Mouse (Mus musculus): ENCODE results near the gene Hsf3.
"Not testable (repeated sequence)": the region's sequence is repeated elsewhere in the genome, so short reads cannot be mapped to it uniquely, and the experiment has no call there.

Hsf3 gene

GRCm38 (mm10) chrX:96456201-96456963 lies at the start of gene Hsf3:
Gene Hsf3, minus strand, starts transcription at chrX:96456294.
- DNase-seq (ENCODE audit: low read depth, low spot score), result peak; percentile 13

DNA sequence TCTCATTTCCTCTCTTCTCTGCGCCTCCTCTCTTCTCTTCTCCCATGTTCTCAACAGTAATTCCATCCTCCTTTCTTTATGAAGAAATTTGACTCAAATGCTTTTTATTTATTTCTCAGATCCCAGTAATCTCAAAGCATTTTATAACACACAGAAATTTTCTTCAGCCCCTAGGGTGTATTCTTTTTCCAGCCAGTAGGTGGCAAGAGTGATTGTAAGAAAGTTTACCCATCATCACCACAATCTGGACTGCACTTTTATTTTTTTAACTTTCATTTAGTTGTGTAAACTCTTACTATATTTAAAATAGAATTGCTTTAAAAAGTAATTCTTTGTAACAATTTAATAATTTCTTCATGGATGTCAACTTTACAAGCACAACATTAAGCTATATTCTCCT lies 45.5 kb upstream of the Hsf3 start:
- DNase-seq (ENCODE audit: low read depth, low spot score), result no peak

DNA sequence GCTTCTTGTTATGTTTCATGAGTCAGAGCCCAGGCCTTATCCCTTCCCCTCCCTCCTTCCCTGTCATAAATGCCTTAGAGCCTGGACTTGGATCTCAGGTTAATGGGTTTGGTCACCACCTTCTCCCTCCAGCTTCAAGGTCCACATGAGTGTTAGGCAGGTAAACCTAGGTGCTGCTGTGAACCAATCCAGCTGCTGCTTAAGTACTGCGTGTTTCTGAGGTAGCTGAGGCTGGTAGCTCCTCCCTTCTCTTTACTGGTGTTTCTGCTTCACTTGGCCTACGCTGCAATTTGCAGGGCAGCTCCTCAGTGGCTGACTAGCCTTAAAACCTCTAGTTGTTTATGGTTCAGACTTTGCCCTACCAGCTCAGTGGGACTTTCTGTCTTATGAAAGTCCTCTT lies 945 bp downstream of the Hsf3 start, which contains the start of gene Heph:
Gene Heph (plus strand): TSS at position 211 of the 400 bp plus-strand sequence.
- no peak for DNase-seq (ENCODE audit: low read depth, low spot score)

DNA sequence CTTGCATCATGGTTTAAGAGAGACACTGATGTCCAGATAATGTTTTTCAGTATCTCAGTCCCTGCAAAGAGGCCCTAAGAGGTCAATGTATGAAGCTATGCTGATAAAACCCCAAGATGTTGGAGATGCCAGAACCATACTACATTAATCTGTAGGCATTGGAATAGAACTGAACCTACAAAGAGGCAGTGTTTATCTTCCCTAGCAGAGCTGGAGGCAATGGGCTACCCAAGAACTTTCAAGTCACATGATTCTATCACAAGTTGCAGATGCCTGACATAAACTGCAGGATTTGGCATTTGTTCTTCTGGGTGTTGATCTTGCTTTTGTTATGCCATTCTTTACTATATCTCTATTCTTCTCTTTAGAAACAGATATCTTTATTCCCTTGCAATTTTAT lies 36.7 kb downstream of the Hsf3 start:
- no peak for DNase-seq (ENCODE audit: low read depth, low spot score)

DNA sequence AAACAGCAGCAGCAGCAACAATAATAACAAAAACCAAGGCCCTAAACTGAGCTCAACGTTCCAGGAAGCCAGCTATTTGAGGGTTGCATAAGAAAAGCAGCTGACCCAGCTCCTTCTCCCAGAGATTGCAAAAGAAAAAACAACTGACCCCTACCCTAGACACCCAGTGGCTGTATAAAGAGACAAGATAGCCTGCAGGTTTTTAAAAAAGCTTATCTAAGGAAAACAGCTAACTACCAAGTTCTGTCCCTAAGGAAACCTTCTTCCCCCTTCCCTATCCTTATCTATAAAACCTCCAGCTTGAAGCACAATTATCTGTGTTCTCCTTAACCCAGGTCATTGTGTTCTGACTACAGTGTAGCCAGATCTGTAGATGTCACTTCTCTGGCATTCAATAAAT lies 38.4 kb downstream of the Hsf3 start:
- DNase-seq (ENCODE audit: low read depth, low spot score), result no peak

- no peak for DNase-seq (ENCODE audit: low read depth, low spot score)
Observed at GRCm38 (mm10) chrX:96416970-96417369, 39.1 kb downstream of the Hsf3 start.

GRCm38 (mm10) chrX:96415351-96415750 lies 40.7 kb downstream of the Hsf3 start:
- DNase-seq (ENCODE audit: low read depth, low spot score), result not testable (repeated sequence)

GRCm38 (mm10) chrX:96339108-96339507 lies 117.0 kb downstream of the Hsf3 start:
- DNase-seq (ENCODE audit: low read depth, low spot score), result no peak

DNA sequence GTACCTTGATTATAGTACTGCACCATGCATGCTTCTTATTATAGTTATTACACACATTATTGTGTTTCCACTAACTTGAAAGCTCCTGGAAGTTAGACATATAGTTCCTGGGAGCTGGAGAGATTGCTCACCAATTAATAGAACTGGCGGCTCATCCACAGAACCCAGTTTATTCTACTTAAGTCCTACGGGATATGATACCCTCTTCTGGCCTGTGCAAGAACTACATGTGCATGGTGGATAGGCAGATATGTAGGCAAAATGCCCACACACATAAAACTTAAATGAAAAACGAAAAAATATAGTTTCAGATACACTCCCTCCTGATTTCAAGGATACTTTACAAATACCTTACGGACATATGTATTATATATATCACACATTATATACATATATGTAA lies 126.3 kb downstream of the Hsf3 start:
- DNase-seq (ENCODE audit: low read depth, low spot score), result no peak

DNA sequence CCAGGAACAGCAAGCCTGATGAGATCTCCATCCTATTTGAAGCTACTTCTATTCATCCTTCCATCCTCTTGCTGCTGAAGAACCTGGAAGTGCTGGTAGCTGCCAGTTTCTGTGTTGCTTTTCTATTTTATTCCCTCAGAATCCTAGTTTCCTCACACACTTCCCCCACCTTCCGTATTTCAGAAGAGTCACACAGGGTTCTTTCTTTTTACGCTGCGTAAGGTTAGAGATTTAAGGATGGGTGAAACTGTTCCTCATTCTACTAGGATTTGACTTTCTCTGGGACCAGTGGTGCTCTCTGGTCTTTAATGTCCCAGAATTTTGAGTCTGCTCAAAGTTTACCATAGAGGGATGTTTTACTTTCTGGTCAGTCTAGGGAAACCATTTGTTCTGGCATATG lies 162.8 kb downstream of the Hsf3 start, which contains the start of gene Vsig4:
Gene Vsig4 (minus strand): TSS at position 101 of the 400 bp plus-strand sequence.
- no peak for DNase-seq (ENCODE audit: low read depth, low spot score)

GRCm38 (mm10) chrX:96256509-96256908 lies 199.6 kb downstream of the Hsf3 start:
- DNase-seq (ENCODE audit: low read depth, low spot score), result no peak
